Mouse (Mus musculus): ENCODE measurements around the gene Hist2h2be.
"Not testable (repeated sequence)": the region's sequence is repeated elsewhere in the genome, so short reads cannot be mapped to it uniquely, and the experiment has no call there.

Gene Hist2h2be

GRCm38 (mm10) chr3:96238954-96239793 lies 18.3 kb downstream of the Hist2h2be start, which contains the start of gene Hist2h3c2:
Gene Hist2h3c2 (minus strand): TSS chr3:96239127.
- peak; percentile 80 for DNase-seq (ENCODE audit: low spot score)

GRCm38 (mm10) chr3:96239949-96240798 lies 19.3 kb downstream of the Hist2h2be start, which contains the start of gene Hist2h2aa2:
Gene Hist2h2aa2 (minus strand): TSS chr3:96240276.
- peak; percentile 99 for DNase-seq (ENCODE audit: low spot score)

- DNase-seq (ENCODE audit: low spot score): no peak
Observed at GRCm38 (mm10) chr3:96240799-96241197, 19.9 kb downstream of the Hist2h2be start.

GRCm38 (mm10) chr3:96243921-96244572 lies 23.1 kb downstream of the Hist2h2be start:
- no peak for DNase-seq (ENCODE audit: low spot score)

- DNase-seq (ENCODE audit: low spot score): peak; percentile 82
Observed at GRCm38 (mm10) chr3:96245003-96245886, 24.3 kb downstream of the Hist2h2be start, which contains the start of gene Hist2h2aa1. Gene Hist2h2aa1 (plus strand): TSS chr3:96245497.

- DNase-seq (ENCODE audit: low spot score): not testable (repeated sequence)
Observed at GRCm38 (mm10) chr3:96246018-96246417, 25.1 kb downstream of the Hist2h2be start.

GRCm38 (mm10) chr3:96246427-96246856 lies 25.5 kb downstream of the Hist2h2be start, which contains the start of gene Hist2h3c1:
Gene Hist2h3c1 (plus strand): TSS chr3:96246685.
- not testable (repeated sequence) for DNase-seq (ENCODE audit: low spot score)

GRCm38 (mm10) chr3:96247356-96248140 lies 26.6 kb downstream of the Hist2h2be start:
- DNase-seq (ENCODE audit: low spot score): no peak

- no peak for DNase-seq (ENCODE audit: low spot score)
Observed at GRCm38 (mm10) chr3:96248141-96249033, 27.5 kb downstream of the Hist2h2be start.

GRCm38 (mm10) chr3:96249034-96249345 lies 28.1 kb downstream of the Hist2h2be start:
- no peak for DNase-seq (ENCODE audit: low spot score)

GRCm38 (mm10) chr3:96250890-96251289 lies 30.0 kb downstream of the Hist2h2be start:
- no peak for DNase-seq (ENCODE audit: low spot score)

- DNase-seq (ENCODE audit: low spot score): no peak
Observed at GRCm38 (mm10) chr3:96251787-96252186, 30.9 kb downstream of the Hist2h2be start.

- DNase-seq (ENCODE audit: low spot score): no peak
Observed at GRCm38 (mm10) chr3:96254683-96255355, 33.9 kb downstream of the Hist2h2be start.

GRCm38 (mm10) chr3:96255926-96256593 lies 35.1 kb downstream of the Hist2h2be start:
- no peak for DNase-seq (ENCODE audit: low spot score)

GRCm38 (mm10) chr3:96257190-96257589 lies 36.3 kb downstream of the Hist2h2be start:
- no peak for DNase-seq (ENCODE audit: low spot score)

GRCm38 (mm10) chr3:96260220-96260619 lies 39.3 kb downstream of the Hist2h2be start:
- no peak for DNase-seq (ENCODE audit: low spot score)

GRCm38 (mm10) chr3:96261623-96262022 lies 40.7 kb downstream of the Hist2h2be start:
- DNase-seq (ENCODE audit: low spot score): no peak

All from spleen, adult 12 weeks (tissue).